ENCODE assay signal across 28 mouse cellular contexts in genomic region chr8:94453868-94454488, GRCm38 (mm10). TPM values are rescaled to one million over a fixed set of nuclear protein-coding genes. Genes with fewer than 3 reads are reported as not detected.
A peak's percentile ranks its signal among the peaks of the same experiment; 100 is the strongest.
DNase-seq lines count a peak whose midpoint lies in the region; ATAC-seq lines count a peak whose summit lies in the region.
"Had no signal": no experiment of that assay in that cellular context is flagged by ENCODE, and none has a peak within 500 bp of the region (broad histone marks: within the 10 kb centered on the region; RNA-seq: fewer than 3 reads in every experiment).

No protein-coding gene starts in this region.

- peak; percentile 70 for ATAC-seq in inflammation-experienced regulatory T-cells, adult 6 months
- ATAC-seq: forebrain, embryonic 13.5 days; hindbrain, embryonic 16.5 days; intestine, embryonic 16.5 days; lung, postnatal 0 days had no signal

- DNase-seq in CD4-positive helper T cell, adult 2 months (ENCODE audit: low read depth, low spot score), result peak; percentile 85
- peak; percentile 68 for DNase-seq in CD4-positive, CD25-positive, alpha-beta regulatory T cell, adult 2 months (ENCODE audit: low read depth, low spot score)
- DNase-seq in R1 (ENCODE audit: low read depth, low spot score), result peak; percentile 81
- no peak for DNase-seq in left cerebral cortex, adult 18-20 months (ENCODE audit: low spot score in 2 of 2)
- no peak for DNase-seq in retina, postnatal 1 day
- no peak for DNase-seq in gastrocnemius, postnatal 25 days
- DNase-seq: adrenal gland, adult 2 months; adrenal gland, postnatal 36 days; B cell, adult 2 months; cerebellum, adult 2 months; cerebellum, postnatal 36 days; gastrocnemius, postnatal 36 days; heart, postnatal 14 days; kidney, adult 9 months; kidney, postnatal 10 days; layer of hippocampus, postnatal 36 days; liver; lung, adult 18-20 months; lung, postnatal 4 days; right cerebral cortex, postnatal 25 days; spleen, adult 18-20 months; thymus, adult 18-20 months; thymus, postnatal 25 days had no signal

RNA-seq across cellular contexts. Expression of gene Nlrc5, which starts 19.8 kb away (rescaled TPM):
- polyA plus RNA-seq in inflammation-experienced regulatory T-cells, adult 6 months (2017; shearing (Covaris generic)), result 100 to 1,000 TPM; 122 to 208 (median 189) TPM
- 1 to 10 TPM; 1.4 to 1.5 TPM for total RNA-seq in left cerebral cortex, adult 18-20 months (2021)
- 1 to 10 TPM in 1 of 2 experiments, under 1 TPM in 1; 0.20 to 1.3 TPM for total RNA-seq in gastrocnemius, postnatal 25 days (2021)

Comparison
In these comparisons a context has a peak if more than half of its experiments do, and no peak if none do; other contexts are left out.
1. DNase-seq: peak in CD4-positive helper T cell, adult 2 months (single experiment), CD4-positive, CD25-positive, alpha-beta regulatory T cell, adult 2 months (single experiment) and R1 (single experiment); none in left cerebral cortex, adult 18-20 months (0 of 2), retina, postnatal 1 day (single experiment) and gastrocnemius, postnatal 25 days (single experiment).